Mouse (Mus musculus) cerebellum, postnatal 10 days (tissue): ENCODE measurements around the gene Mrpl17.
A peak's percentile ranks its signal among the peaks of the same experiment; 100 is the strongest.

Experiments used
- DNase-seq, 2 experiments: peaks; one replicate each; pipeline ENCODE4 v3.0.0; 2021; ENCODE audit warnings: mixed read lengths in 2 of 2

Gene Mrpl17

GRCm38 (mm10) chr7:105784556-105784955 lies 26.3 kb downstream of the Mrpl17 start:
- no peak for DNase-seq

GRCm38 (mm10) chr7:105783861-105784260 lies 27.0 kb downstream of the Mrpl17 start:
- no peak for DNase-seq

- DNase-seq, result peak; percentile 65 to 77
Measured at GRCm38 (mm10) chr7:105778553-105779265, 32.2 kb downstream of the Mrpl17 start.

- DNase-seq, result no peak
Measured at GRCm38 (mm10) chr7:105777797-105778552, 32.9 kb downstream of the Mrpl17 start.

- no peak for DNase-seq
Measured at GRCm38 (mm10) chr7:105777316-105777715, 33.6 kb downstream of the Mrpl17 start.

GRCm38 (mm10) chr7:105776026-105776425 lies 34.9 kb downstream of the Mrpl17 start:
- no peak for DNase-seq

- DNase-seq, result no peak
Measured at GRCm38 (mm10) chr7:105774661-105775060, 36.2 kb downstream of the Mrpl17 start.

GRCm38 (mm10) chr7:105773041-105773440 lies 37.9 kb downstream of the Mrpl17 start:
- DNase-seq, result peak; percentile 53 to 54

- no peak for DNase-seq
Measured at GRCm38 (mm10) chr7:105772331-105772730, 38.6 kb downstream of the Mrpl17 start.

GRCm38 (mm10) chr7:105769959-105770358 lies 40.9 kb downstream of the Mrpl17 start:
- DNase-seq, result no peak

GRCm38 (mm10) chr7:105767729-105768165 lies 43.2 kb downstream of the Mrpl17 start:
- DNase-seq, result no peak

- peak; percentile 52 to 73 for DNase-seq
Measured at GRCm38 (mm10) chr7:105764331-105764730, 46.6 kb downstream of the Mrpl17 start.

- no peak for DNase-seq
Measured at GRCm38 (mm10) chr7:105762517-105763270, 48.2 kb downstream of the Mrpl17 start.

- no peak for DNase-seq
Measured at GRCm38 (mm10) chr7:105761813-105762484, 49.0 kb downstream of the Mrpl17 start.

GRCm38 (mm10) chr7:105753281-105753680 lies 57.6 kb downstream of the Mrpl17 start:
- DNase-seq, result no peak
